Mouse (Mus musculus): ENCODE results near the gene Gsto1. TPM values are rescaled to one million over a fixed set of nuclear protein-coding genes. Genes with fewer than 3 reads are reported as not detected.
"Not testable (repeated sequence)": the region's sequence is repeated elsewhere in the genome, so short reads cannot be mapped to it uniquely, and the experiment has no call there.

Gene Gsto1
- 10 to 100 TPM; 32.4 to 36.4 TPM for polyA plus RNA-seq (2017; shearing (Covaris generic))

GRCm38 (mm10) chr19:47854796-47855783 is at the start of gene Gsto1:
Gene Gsto1, plus strand, starts transcription at chr19:47854970.
- ATAC-seq: peak; percentile 85

- ATAC-seq: no peak
Measured at GRCm38 (mm10) chr19:47812091-47812490, 42.7 kb upstream of the Gsto1 start.

GRCm38 (mm10) chr19:47814721-47815120 is 40.0 kb upstream of the Gsto1 start:
- ATAC-seq: no peak

- ATAC-seq: no peak
Measured at GRCm38 (mm10) chr19:47817692-47818091, 37.1 kb upstream of the Gsto1 start.

- no peak for ATAC-seq
Measured at GRCm38 (mm10) chr19:47820832-47821493, 33.8 kb upstream of the Gsto1 start.

- ATAC-seq: no peak
Measured at GRCm38 (mm10) chr19:47821494-47821872, 33.3 kb upstream of the Gsto1 start.

GRCm38 (mm10) chr19:47822143-47822796 is 32.5 kb upstream of the Gsto1 start:
- no peak for ATAC-seq

- ATAC-seq: no peak
Measured at GRCm38 (mm10) chr19:47824026-47824425, 30.7 kb upstream of the Gsto1 start.

- ATAC-seq: no peak
Measured at GRCm38 (mm10) chr19:47829913-47830450, 24.8 kb upstream of the Gsto1 start.

GRCm38 (mm10) chr19:47831111-47831510 is 23.7 kb upstream of the Gsto1 start:
- no peak for ATAC-seq

- no peak for ATAC-seq
Measured at GRCm38 (mm10) chr19:47832316-47832715, 22.5 kb upstream of the Gsto1 start.

GRCm38 (mm10) chr19:47834614-47835013 is 20.2 kb upstream of the Gsto1 start:
- ATAC-seq: no peak

- no peak for ATAC-seq
Measured at GRCm38 (mm10) chr19:47835776-47836175, 19.0 kb upstream of the Gsto1 start.

GRCm38 (mm10) chr19:47836701-47837526 is 17.9 kb upstream of the Gsto1 start:
- ATAC-seq: peak; percentile 87

- peak; percentile 67 for ATAC-seq
Measured at GRCm38 (mm10) chr19:47837527-47837901, 17.3 kb upstream of the Gsto1 start.

GRCm38 (mm10) chr19:47841234-47841633 is 13.5 kb upstream of the Gsto1 start:
- ATAC-seq: not testable (repeated sequence)

GRCm38 (mm10) chr19:47849735-47850134 is 5.0 kb upstream of the Gsto1 start:
- no peak for ATAC-seq

GRCm38 (mm10) chr19:47852131-47852530 is 2.6 kb upstream of the Gsto1 start:
- ATAC-seq: not testable (repeated sequence)

GRCm38 (mm10) chr19:47853053-47853452 is 1.7 kb upstream of the Gsto1 start:
- ATAC-seq: no peak

GRCm38 (mm10) chr19:47853951-47854795 is 597 bp upstream of the Gsto1 start:
- peak; percentile 44 for ATAC-seq

Measured in CD4-positive, CD25-positive, alpha-beta regulatory T cell, adult 4 months (primary cell).